Mouse (Mus musculus): Measurements from ENCODE around the gene Nit1. TPM values are rescaled to one million over a fixed set of nuclear protein-coding genes. Genes with fewer than 3 reads are reported as not detected.

The Nit1 gene
- total and polyA plus RNA-seq, 3 experiments: 17.9 to 26.3 TPM; not detected in 1

GRCm38 (mm10) chr1:171390101-171390500 is 44.7 kb upstream of the Nit1 start (continued):
- TF ChIP-seq JUND (IDR thresholded peaks at IDR 0.05; ENCODE audit: low read depth, low read length) (no peak), POLR2AphosphoS5 (IDR thresholded peaks at IDR 0.05; ENCODE audit: borderline replicate concordance, low read depth, low read length) (no peak), UBTF (IDR thresholded peaks at IDR 0.05; ENCODE audit: borderline replicate concordance, insufficient read depth, low read depth, low read length) (no peak), MAX (IDR thresholded peaks at IDR 0.05; ENCODE audit: low read length) (0 out of 2 replicates have a peak, but pooled peaks have one; percentile 42), ZKSCAN1 (IDR thresholded peaks at IDR 0.05; ENCODE audit: low read depth, low read length) (no peak), TBP (IDR thresholded peaks at IDR 0.05; ENCODE audit: low read depth, low read length) (0 out of 2 replicates have a peak, but pooled peaks have one; percentile 31), USF2 (IDR thresholded peaks at IDR 0.05; ENCODE audit: borderline replicate concordance in 1 of 2, insufficient read depth in 1 of 2, low read depth in 1 of 2, low read length in 2 of 2) (no peak), ZC3H11A (IDR thresholded peaks at IDR 0.05; ENCODE audit: low read depth, low read length) (no peak)

DNA sequence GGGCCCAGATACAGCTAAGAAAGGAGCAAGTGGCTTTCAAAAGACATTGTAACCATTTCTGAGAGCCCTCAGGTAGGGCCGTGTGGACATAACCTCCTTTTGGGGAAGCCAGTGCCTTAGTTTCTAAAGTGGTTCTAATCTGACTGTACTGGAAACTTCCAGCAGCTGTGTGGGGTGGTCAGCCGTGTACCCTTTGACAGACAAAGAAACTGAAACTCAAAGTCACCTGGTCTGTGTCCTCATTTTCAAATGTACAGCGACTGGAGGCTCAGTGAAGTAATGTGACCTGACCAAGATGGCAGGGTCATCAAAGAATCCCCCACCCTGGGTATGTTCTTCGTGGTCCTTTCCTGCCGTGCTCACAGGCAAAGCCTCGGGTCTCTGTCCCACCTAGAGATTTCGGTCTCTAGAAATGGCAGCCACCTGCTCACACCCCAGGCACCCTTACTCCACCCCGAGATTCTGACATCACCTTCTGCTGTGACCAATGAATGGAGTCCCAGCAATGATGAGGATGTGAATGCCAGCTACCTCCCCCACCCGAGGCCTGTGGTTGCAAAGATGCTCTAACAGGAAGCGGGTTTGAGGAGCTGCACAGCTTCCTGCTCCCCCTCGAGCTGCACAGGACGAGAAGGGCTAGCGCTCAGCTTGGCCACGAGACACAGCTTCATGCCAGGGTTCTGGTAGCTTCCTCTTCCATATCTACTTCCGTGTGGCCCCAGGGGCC is 43.1 kb upstream of the Nit1 start, which contains the start of gene Arhgap30:
TSS of gene Arhgap30 (plus strand) at position 579 of the 727 bp plus-strand sequence.
- H3K9me3 ChIP-seq (replicated peaks; ENCODE audit: insufficient read depth, low read length): no peaks in the 10 kb centered on the region
- peaks cover 19% of the 10 kb centered on the region for H3K79me2 ChIP-seq (ENCODE audit: control insufficient read depth, insufficient read depth, low read length, poor library complexity)
- peak within 1 kb of the TSS; percentile 51 for H3K27ac ChIP-seq (ENCODE audit: control insufficient read depth, low read depth, low read length)
- peak within 1 kb of the TSS; percentile 62 to 94 for H3K4me3 ChIP-seq (ENCODE audit: control insufficient read depth in 1 of 2, insufficient read depth in 1 of 2, low read depth in 2 of 2, low read length in 2 of 2)
- H3K4me1 ChIP-seq (ENCODE audit: control insufficient read depth in 1 of 2, insufficient read depth in 2 of 2, low read length in 2 of 2): peaks cover 0 to 12% of the 10 kb centered on the region in 2 experiments
- peaks cover 0 to 7% of the 10 kb centered on the region in 2 experiments; a peak in 2 of 4 replicates for H3K36me3 ChIP-seq (ENCODE audit: control insufficient read depth in 1 of 2, insufficient read depth in 2 of 2, low read length in 2 of 2)
- DNase-seq (ENCODE audit: low read depth, low spot score): peak; percentile 96
- H3K27me3 ChIP-seq (ENCODE audit: control insufficient read depth in 1 of 2, insufficient read depth in 2 of 2, low read length in 2 of 2): no peaks in the 10 kb centered on the region
- H3K9ac ChIP-seq (ENCODE audit: control insufficient read depth, low read depth, low read length, poor library complexity, severe bottlenecking): peak within 1 kb of the TSS; percentile 78
- peak; percentile 39; the same call in 1 of the 2 replicates for TF ChIP-seq MXI1 (IDR thresholded peaks at IDR 0.05; ENCODE audit: low read depth, low read length)
- TF ChIP-seq RCOR1 (IDR thresholded peaks at IDR 0.05; ENCODE audit: low read depth, low read length): peak; percentile 75
- TF ChIP-seq TAL1 (IDR thresholded peaks at IDR 0.05; ENCODE audit: low read length): no peak
- no peak for TF ChIP-seq BHLHE40 (IDR thresholded peaks at IDR 0.05; ENCODE audit: borderline replicate concordance, low read depth, low read length)
- peak; percentile 48 for TF ChIP-seq MAX (IDR thresholded peaks at IDR 0.05; ENCODE audit: low read length)
- 0 out of 2 replicates have a peak, but pooled peaks have one; percentile 28 for TF ChIP-seq ETS1 (IDR thresholded peaks at IDR 0.05; ENCODE audit: low read depth, low read length)
- TF ChIP-seq NRF1 (IDR thresholded peaks at IDR 0.05; ENCODE audit: insufficient read depth, low read depth, low read length, poor library complexity, severe bottlenecking): no peak
- TF ChIP-seq POLR2AphosphoS2 (IDR thresholded peaks at IDR 0.05; ENCODE audit: low read length): peak; percentile 29; the same call in 1 of the 2 replicates
- TF ChIP-seq SIN3A (IDR thresholded peaks at IDR 0.05; ENCODE audit: low read length): no peak; the same call in 1 of the 2 replicates
- TF ChIP-seq ZNF384 (IDR thresholded peaks at IDR 0.05; ENCODE audit: low read depth, low read length): no peak
- TF ChIP-seq USF1 (IDR thresholded peaks at IDR 0.05; ENCODE audit: low read depth, low read length): no peak; the same call in 1 of the 2 replicates
- TF ChIP-seq RAD21 (IDR thresholded peaks at IDR 0.05; ENCODE audit: low read depth, low read length): no peak
- TF ChIP-seq USF2 (IDR thresholded peaks at IDR 0.05; ENCODE audit: borderline replicate concordance in 1 of 2, insufficient read depth in 1 of 2, low read depth in 1 of 2, low read length in 2 of 2): no peak
- peak in 1 of 2 experiments; percentile 43; a peak in 1 of 4 replicates for TF ChIP-seq EP300 (IDR thresholded peaks at IDR 0.05; ENCODE audit: low read depth in 1 of 2, low read length in 2 of 2)
- no peak for TF ChIP-seq MYB (IDR thresholded peaks at IDR 0.05; ENCODE audit: low read depth, low read length)
- TF ChIP-seq SMC3 (IDR thresholded peaks at IDR 0.05; ENCODE audit: low read depth, low read length): no peak
- TF ChIP-seq CTCF (IDR thresholded peaks at IDR 0.05 in 2 of 3, conservative IDR thresholded peaks at IDR 0.05 in 1 of 3; ENCODE audit: control insufficient read depth in 1 of 3, insufficient read depth in 1 of 3, low read depth in 2 of 3, low read length in 3 of 3, poor library complexity in 1 of 3, severe bottlenecking in 1 of 3): no peak
- no peak for TF ChIP-seq KAT2A (conservative IDR thresholded peaks at IDR 0.05; ENCODE audit: low read depth, low read length)
- TF ChIP-seq ZMIZ1 (IDR thresholded peaks at IDR 0.05; ENCODE audit: low read depth, low read length): no peak
- peak; percentile 79 for TF ChIP-seq HCFC1 (IDR thresholded peaks at IDR 0.05; ENCODE audit: low read depth, low read length)
- 0 out of 2 replicates have a peak, but pooled peaks have one; percentile 64 for TF ChIP-seq MYC (IDR thresholded peaks at IDR 0.05; ENCODE audit: low read depth, low read length)
- peak; percentile 34; the same call in 1 of the 2 replicates for TF ChIP-seq CHD2 (IDR thresholded peaks at IDR 0.05; ENCODE audit: low read length)
- TF ChIP-seq POLR2A (IDR thresholded peaks at IDR 0.05; ENCODE audit: control insufficient read depth in 1 of 2, insufficient read depth in 1 of 2, low read depth in 1 of 2, low read length in 2 of 2, poor library complexity in 1 of 2): peak; percentile 30 to 90; a peak in 2 of 4 replicates
- no peak for TF ChIP-seq ZC3H11A (IDR thresholded peaks at IDR 0.05; ENCODE audit: low read depth, low read length)
- no peak for TF ChIP-seq ZKSCAN1 (IDR thresholded peaks at IDR 0.05; ENCODE audit: low read depth, low read length)
- TF ChIP-seq MAZ (IDR thresholded peaks at IDR 0.05; ENCODE audit: low read depth, low read length): no peak
- TF ChIP-seq NELFE (IDR thresholded peaks at IDR 0.05; ENCODE audit: low read depth, low read length): peak; percentile 59
- TF ChIP-seq ELF1 (IDR thresholded peaks at IDR 0.05; ENCODE audit: low read depth, low read length): peak; percentile 83
- no peak for TF ChIP-seq MAFK (IDR thresholded peaks at IDR 0.05; ENCODE audit: borderline replicate concordance, low read depth, low read length)
